Mouse (Mus musculus) hindbrain, embryonic 10.5 days (tissue): ENCODE measurements around the gene Plaur. TPM values are rescaled to one million over a fixed set of nuclear protein-coding genes. Genes with fewer than 3 reads are reported as not detected.

Experiments
- DNase-seq: peaks from one replicate; pipeline ENCODE4 v3.0.0-alpha.2; 2017; ENCODE audit warnings: low spot score
- H3K27ac ChIP-seq: fragments of 300-500 bp; sonication (generic); 2 replicates; pipeline ENCODE4 v1.5.1; 2016; ENCODE audit warnings: mild to moderate bottlenecking, moderate library complexity
- H3K27me3 ChIP-seq: fragments of 300-500 bp; sonication (generic); 2 replicates; pipeline ENCODE4 v1.6.1; 2016; ENCODE audit warnings: mild to moderate bottlenecking; ENCODE audit not compliant: poor library complexity, insufficient read depth, severe bottlenecking
- H3K36me3 ChIP-seq: fragments of 300-500 bp; sonication (generic); 2 replicates; pipeline ENCODE4 v1.6.1; 2016; ENCODE audit warnings: mild to moderate bottlenecking, moderate library complexity
- H3K4me1 ChIP-seq: fragments of 300-500 bp; sonication (generic); replicated peaks from 2 replicates; pipeline ENCODE4 v1.6.1; 2016; ENCODE audit warnings: mild to moderate bottlenecking
- H3K4me3 ChIP-seq: fragments of 300-500 bp; sonication (generic); 2 replicates; pipeline ENCODE4 v1.5.1; 2016; ENCODE audit warnings: mild to moderate bottlenecking, moderate library complexity
- H3K9me3 ChIP-seq: fragments of 300-500 bp; sonication (generic); 2 replicates; pipeline ENCODE4 v1.6.1; 2016; ENCODE audit warnings: mild to moderate bottlenecking, moderate library complexity
- WGBS: fragments of 180-500 bp; shearing (Covaris S2); methylation state at CpG from one replicate; pipeline ENCODE4 v1.1.7; 2016; 5-methylcytosine and 5-hydroxymethylcytosine counted together
- polyA plus RNA-seq: library from polyadenylated mRNA; unstranded; fragments of >200 nt; fragmentation: Nextera tagmentation; extraction: Ambion mirVana; gene quantifications from 2 replicates; pipeline ENCODE4 v1.2.1, GENCODE M21; 2016

The Plaur gene
- polyA plus RNA-seq, 1 experiment from 2014 or later, result 1.9 TPM

DNA sequence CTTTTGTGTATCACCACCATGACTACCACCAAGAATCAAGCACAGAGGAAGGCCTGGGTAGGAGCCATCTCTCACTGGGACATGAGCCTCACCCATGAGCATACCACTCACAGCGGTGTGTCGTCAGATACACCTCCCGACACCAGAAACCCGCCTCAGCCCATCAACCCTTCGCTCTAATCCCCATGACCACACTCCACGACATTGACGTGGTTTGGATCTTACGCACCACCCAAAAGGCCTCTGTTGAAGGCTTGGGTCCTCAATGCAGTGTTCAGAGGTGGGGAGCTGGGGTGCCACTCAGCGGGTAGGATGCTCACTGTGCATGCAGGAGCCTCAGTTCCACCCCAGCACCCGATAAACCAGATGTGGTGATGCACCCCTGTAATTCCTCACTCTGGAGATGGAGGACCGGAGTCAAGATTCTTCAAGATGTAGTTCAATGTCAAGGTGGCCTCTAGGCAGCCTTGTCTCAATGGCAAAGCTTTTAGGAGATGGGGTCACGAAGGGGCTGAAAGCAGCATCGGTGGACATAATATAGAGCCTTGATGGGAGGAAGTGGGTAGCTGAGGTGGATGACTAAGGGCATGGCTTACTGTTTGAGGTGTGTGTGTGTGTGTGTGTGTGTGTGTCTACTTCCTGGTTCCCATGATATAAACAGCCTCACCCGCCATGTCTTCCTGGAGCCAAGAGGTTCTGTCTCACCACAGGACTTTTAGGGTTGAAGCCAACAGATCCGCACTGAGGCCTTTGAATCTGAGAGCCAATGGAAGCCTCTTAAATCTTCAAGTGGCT lies 31.5 kb upstream of the Plaur start:
- Histone ChIP-seq H3K9me3 (peaks cover 19% of the 10 kb centered on the region), H3K4me1 (0 out of 2 replicates have a peak, but pooled peaks cover 11% of the 10 kb centered on the region), H3K27me3 (peaks cover 20% of the 10 kb centered on the region), H3K27ac (no peak overlapping the region), H3K36me3 (no peaks in the 10 kb centered on the region; the same call in 1 of the 2 replicates), H3K4me3 (no peak overlapping the region)
- DNase-seq, result no peak
- 94% methylated on average over 15 of the region's 15 CpGs for WGBS

DNA sequence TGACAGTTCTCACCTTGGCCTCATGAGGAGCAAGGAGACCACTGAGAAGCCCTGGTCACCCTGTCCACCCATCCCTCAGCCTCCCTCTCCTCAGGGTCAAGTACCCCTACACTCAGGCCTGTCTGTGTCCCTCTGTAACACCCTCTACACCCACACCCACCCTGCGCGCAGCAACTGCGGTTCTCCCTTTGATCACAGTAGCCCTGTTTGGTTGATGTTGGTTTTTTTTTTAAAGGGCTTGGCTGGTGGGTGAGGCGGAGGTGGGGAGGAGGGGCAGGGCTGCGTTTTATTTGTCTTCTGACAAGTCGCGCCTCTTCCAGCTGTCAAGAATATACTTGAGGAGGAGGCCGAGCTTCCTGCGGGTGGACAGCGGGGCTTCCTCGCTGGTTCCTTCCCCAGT lies 30.6 kb upstream of the Plaur start:
- H3K36me3 ChIP-seq, result no peaks in the 10 kb centered on the region; the same call in 1 of the 2 replicates
- no peak for DNase-seq
- no peak overlapping the region for H3K27ac ChIP-seq
- peaks cover 20% of the 10 kb centered on the region for H3K27me3 ChIP-seq
- no peak overlapping the region for H3K4me3 ChIP-seq
- H3K9me3 ChIP-seq, result peaks cover 19% of the 10 kb centered on the region
- 77% methylated on average over 11 of the region's 11 CpGs for whole genome bisulfite sequencing
- 0 out of 2 replicates have a peak, but pooled peaks cover 11% of the 10 kb centered on the region for H3K4me1 ChIP-seq

DNA sequence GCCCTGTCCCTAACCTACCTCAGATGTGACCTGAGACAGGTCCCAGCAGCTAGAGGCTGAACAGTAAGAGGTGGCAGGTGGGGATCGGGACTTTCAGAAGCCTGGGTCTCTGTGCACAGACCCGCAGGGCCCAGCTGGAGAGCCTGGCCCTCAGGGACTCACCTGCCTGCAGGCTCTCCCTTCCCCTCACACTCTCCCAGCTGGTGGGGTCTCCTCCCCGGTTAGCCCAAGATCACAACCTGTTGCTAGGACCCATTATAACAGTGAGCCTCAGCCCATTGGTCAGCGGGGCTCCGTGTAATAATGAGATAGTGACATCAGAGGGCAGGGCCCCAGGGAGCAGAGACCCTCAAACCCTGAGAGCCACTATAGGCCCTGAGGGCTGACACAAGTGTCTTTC lies 27.0 kb upstream of the Plaur start:
- Histone ChIP-seq H3K27ac (0 out of 2 replicates have a peak overlapping the region, but pooled peaks have one; percentile 23), H3K4me1 (0 out of 2 replicates have a peak, but pooled peaks cover 11% of the 10 kb centered on the region), H3K9me3 (peaks cover 19% of the 10 kb centered on the region), H3K4me3 (no peak overlapping the region), H3K36me3 (no peaks in the 10 kb centered on the region; the same call in 1 of the 2 replicates), H3K27me3 (peaks cover 20% of the 10 kb centered on the region)
- no peak for DNase-seq
- 81% methylated on average over 5 of the region's 5 CpGs for WGBS

DNA sequence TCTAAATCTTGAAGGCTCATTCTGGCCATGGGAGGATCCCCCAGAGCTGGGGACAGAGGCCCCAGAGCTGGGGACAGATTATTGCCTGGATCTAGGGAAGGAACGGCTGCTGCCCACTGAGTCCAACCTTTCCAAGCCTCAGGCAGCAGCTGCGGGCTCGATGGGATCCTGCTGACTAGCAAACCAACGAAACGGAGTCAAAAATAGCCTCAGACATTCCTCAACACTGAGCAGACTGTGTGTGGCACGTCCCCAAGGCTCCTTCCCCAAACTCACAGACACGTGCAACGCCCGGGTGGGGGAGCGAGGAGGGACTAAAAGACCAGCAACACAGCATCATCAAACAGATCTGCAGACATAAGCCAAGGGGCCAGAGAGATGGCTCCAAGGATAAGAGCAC lies 24.3 kb upstream of the Plaur start:
- WGBS, result 79% methylated on average over 10 of the region's 10 CpGs
- Histone ChIP-seq H3K9me3 (peaks cover 5% of the 10 kb centered on the region; the same call in 1 of the 2 replicates), H3K27me3 (peaks cover 8% of the 10 kb centered on the region), H3K27ac (no peak overlapping the region), H3K4me3 (no peak overlapping the region), H3K4me1 (0 out of 2 replicates have a peak, but pooled peaks cover 5% of the 10 kb centered on the region), H3K36me3 (no peaks in the 10 kb centered on the region; the same call in 1 of the 2 replicates)
- DNase-seq, result no peak

DNA sequence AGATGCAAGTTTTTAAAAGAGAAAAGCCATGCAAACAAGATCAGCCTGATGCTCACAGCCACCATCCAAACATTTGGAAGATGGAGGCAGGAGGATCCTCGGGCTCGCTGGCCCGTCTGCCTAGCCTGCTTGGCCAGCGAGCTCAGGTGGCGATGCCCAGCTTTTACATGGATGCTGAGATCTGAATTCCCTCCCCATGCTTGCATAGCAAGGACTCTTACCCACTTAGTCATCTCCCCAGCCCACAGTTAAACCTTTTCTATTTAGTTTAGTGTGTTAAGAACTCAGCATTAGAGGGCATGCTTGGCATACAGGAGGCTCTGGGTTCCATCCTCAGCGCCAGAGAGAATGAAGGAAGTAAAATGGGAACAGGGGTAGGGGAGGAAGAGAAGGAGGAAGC lies 23.1 kb upstream of the Plaur start:
- Histone ChIP-seq H3K4me3 (no peak overlapping the region), H3K27me3 (no peaks in the 10 kb centered on the region), H3K36me3 (no peaks in the 10 kb centered on the region), H3K4me1 (0 out of 2 replicates have a peak, but pooled peaks cover 5% of the 10 kb centered on the region), H3K27ac (no peak overlapping the region), H3K9me3 (no peaks in the 10 kb centered on the region)
- no peak for DNase-seq
- 80% methylated on average over 6 of the region's 6 CpGs for WGBS

DNA sequence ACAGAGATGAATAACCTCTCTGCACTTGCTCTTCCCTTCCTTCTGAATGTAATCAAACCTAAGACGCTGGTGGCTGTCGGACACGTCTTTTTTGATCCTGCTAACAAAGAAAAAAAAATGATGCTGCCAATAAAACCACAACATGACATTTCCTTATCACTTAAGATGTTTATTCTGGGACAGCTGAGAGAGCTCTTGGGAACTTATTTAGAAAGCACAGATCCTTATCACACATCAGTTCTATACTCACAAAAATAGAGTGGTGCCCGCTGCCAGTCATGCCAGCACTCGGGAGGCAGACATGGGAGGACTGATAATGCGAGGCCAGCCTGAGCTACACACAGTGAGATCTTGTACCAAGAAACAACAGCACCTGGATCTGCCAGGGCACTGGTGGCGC lies 22.4 kb upstream of the Plaur start:
- Histone ChIP-seq H3K4me1 (0 out of 2 replicates have a peak, but pooled peaks cover 5% of the 10 kb centered on the region), H3K27ac (no peak overlapping the region), H3K9me3 (no peaks in the 10 kb centered on the region), H3K27me3 (no peaks in the 10 kb centered on the region), H3K4me3 (no peak overlapping the region), H3K36me3 (no peaks in the 10 kb centered on the region)
- WGBS, result 83% methylated on average over 7 of the region's 7 CpGs
- no peak for DNase-seq

DNA sequence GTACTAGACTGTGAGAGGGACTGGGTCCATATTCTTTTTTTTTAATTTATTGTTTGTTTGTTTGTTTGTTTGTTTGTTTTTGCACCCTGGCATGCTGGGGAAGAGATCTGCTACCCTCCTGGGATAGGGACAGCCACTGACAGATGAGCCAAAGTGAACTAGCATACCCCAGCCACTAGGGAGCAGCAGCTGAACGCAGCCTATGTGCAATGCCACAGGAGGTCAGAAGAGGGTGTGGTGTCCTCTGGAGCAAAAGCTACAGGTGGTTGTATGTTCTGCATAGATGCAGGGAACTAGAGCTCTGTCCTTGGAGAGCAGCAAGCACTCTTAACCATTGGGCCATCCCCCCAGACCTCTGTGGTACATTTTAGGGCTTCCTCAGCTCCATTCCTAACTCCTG lies 20.5 kb upstream of the Plaur start:
- Histone ChIP-seq H3K4me3 (no peak overlapping the region), H3K9me3 (0 out of 2 replicates have a peak, but pooled peaks cover 3% of the 10 kb centered on the region), H3K4me1 (no peaks in the 10 kb centered on the region), H3K27me3 (no peaks in the 10 kb centered on the region), H3K36me3 (no peaks in the 10 kb centered on the region), H3K27ac (no peak overlapping the region)
- 4% methylated on average over 1 of the region's 1 CpGs for WGBS
- DNase-seq, result peak; percentile 62

DNA sequence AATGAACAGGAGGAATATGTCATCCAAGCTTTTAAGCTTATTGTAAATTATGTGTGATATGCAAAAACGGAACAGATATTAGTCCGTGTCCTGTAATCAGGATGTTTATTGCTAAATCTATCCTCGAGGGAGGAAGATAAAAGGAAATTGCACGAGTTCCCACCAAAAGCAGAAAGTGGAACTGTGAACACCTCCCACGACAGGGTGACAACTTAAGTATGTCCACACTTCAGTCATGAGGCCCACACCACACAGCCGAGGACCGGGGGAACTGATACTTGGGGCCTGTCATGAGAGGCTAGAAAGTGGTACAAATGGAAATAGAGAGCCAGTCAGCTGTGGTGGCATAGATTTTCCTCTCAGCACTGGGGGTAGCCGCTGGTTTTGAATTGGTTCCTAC lies 20.0 kb upstream of the Plaur start:
- 84% methylated on average over 8 of the region's 8 CpGs for WGBS
- no peaks in the 10 kb centered on the region for H3K36me3 ChIP-seq
- DNase-seq, result no peak
- H3K9me3 ChIP-seq, result 0 out of 2 replicates have a peak, but pooled peaks cover 3% of the 10 kb centered on the region
- no peaks in the 10 kb centered on the region for H3K27me3 ChIP-seq
- H3K4me1 ChIP-seq, result no peaks in the 10 kb centered on the region
- H3K4me3 ChIP-seq, result no peak overlapping the region
- H3K27ac ChIP-seq, result no peak overlapping the region

DNA sequence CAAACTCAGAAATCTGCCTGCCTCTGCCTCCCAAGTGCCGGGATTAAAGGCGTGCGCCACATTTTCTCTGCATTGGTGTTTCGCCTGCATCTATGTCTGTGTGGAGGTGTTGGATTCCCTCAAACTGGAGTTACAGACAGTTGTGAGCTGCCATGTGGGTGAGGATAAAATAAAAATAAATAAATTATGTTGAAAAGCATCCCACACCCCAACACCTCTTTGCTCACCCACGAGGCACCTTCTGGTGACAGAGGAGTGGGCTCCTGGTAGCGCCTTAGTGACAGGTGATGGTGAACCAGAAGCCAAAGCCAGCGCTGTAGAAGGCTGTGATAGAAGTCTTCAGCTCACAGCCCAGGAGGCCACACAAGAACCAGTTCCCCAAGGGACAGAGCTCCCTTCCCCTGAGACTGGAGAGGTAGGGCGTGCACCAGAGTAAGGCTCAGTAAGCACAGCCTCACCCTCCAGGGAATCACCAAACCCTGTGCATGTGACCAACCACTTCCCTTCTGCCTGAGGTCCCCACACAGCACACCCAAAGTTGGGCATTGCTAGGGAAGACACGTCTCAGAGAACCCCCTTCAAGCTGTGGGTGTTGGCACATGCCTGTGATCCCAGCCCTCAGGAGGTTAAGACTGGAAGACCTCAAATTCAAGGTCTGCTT lies 16.9 kb upstream of the Plaur start:
- H3K4me1 ChIP-seq, result no peaks in the 10 kb centered on the region

DNA sequence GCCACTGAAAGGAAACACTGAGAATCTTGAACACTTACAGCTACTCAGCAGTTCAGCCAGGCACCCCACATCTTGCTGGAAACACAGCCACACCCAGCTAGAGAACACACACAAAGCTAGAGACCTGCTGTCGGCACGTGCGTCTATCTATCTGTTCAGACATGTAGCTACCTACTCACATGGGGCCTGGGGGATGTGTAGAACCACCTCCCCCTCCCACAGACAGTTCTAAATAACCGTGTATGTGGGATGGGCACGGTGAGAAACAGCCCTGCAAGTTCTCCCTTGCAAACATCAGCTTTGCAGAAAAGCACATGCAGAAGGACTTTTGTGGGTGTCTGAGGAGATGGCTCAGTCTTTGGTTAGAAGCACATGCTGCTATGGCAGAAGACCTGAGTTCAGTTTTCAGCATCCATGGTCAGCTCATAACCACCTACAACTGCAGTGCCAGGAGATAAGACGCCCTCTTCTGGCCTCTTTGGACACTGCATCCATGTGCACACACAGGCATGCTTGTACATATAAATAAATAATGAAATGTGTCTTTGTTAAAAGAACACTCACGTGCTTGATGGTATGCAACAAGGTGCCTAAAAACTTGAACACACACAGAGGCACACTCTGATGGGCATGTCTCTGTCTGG lies 15.5 kb upstream of the Plaur start:
- Histone ChIP-seq H3K4me1 (no peaks in the 10 kb centered on the region), H3K9me3 (0 out of 2 replicates have a peak, but pooled peaks cover 6% of the 10 kb centered on the region), H3K27me3 (no peaks in the 10 kb centered on the region), H3K4me3 (no peak overlapping the region), H3K27ac (no peak overlapping the region), H3K36me3 (no peaks in the 10 kb centered on the region)
- no peak for DNase-seq
- WGBS, result 81% methylated on average over 7 of the region's 7 CpGs

More for the DNA sequence above, 16.9 kb upstream of the Plaur start:
- Histone ChIP-seq H3K27ac (no peak overlapping the region), H3K36me3 (no peaks in the 10 kb centered on the region), H3K9me3 (0 out of 2 replicates have a peak, but pooled peaks cover 6% of the 10 kb centered on the region), H3K27me3 (no peaks in the 10 kb centered on the region), H3K4me3 (no peak overlapping the region)
- DNase-seq, result no peak
- WGBS, result 91% methylated on average over 9 of the region's 9 CpGs

DNA sequence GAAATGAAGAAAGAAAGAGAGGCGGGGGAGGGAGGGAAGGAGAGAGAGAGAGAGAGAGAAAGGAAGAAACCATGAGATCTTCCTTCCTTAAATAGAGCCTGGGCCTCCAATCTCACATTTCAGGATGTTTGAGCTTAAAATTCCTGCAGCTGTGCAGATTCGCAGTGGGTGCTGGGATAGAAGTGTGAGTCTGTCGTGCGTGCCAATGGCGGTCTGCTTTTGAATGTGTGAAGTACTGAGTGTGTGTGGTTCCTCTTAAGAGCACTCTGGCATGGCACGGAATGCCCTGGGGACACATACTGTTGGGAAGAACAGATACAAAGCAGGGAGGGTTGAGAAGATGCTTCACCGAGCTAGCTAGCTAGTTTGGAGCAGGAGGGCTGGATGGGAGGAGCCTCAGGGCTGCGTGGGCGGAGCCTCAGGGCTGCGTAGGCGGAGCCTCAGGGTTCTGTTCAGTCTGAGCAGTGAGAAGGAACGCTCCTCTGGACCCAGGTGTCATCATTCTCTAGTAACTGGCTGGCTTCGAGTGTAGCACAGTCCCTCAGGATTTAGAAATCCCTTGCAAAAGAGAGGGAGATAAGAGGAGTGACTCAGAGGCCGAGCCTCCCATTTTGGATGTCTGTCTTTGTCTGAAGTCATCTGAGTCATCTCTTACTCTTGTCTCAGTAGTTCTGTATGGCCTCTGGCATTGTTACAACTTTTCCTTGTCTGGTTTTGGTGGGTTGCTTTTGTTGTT lies 13.3 kb upstream of the Plaur start:
- Histone ChIP-seq H3K4me3 (no peak overlapping the region), H3K4me1 (no peaks in the 10 kb centered on the region), H3K9me3 (0 out of 2 replicates have a peak, but pooled peaks cover 6% of the 10 kb centered on the region), H3K36me3 (no peaks in the 10 kb centered on the region), H3K27me3 (no peaks in the 10 kb centered on the region), H3K27ac (no peak overlapping the region)
- no peak for DNase-seq
- WGBS, result 66% methylated on average over 14 of the region's 14 CpGs

DNA sequence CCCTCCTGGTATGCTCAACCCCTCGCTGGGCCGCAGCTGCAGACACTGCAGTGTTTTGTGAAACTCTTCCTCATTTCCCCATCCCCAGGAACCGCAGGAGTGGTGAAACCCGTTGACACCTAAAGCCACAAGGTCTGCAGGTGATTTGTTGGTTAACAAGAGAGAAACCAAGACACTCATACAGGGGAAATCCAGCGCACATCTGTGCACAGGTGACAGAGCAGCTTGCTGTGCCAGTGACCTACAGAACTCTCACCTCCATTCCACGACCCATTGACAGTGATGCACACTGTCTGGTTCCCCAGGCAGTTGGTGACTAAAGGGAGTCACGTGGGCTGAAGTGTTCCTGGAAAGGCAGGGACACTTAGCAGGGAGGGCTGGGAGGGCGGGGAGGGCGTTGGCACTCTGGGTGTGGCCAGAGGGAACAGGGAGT lies 11.7 kb upstream of the Plaur start:
- WGBS, result 70% methylated on average over 9 of the region's 9 CpGs
- H3K4me3 ChIP-seq, result no peak overlapping the region
- no peak overlapping the region for H3K27ac ChIP-seq
- DNase-seq, result no peak
- 0 out of 2 replicates have a peak, but pooled peaks cover 5% of the 10 kb centered on the region for H3K9me3 ChIP-seq
- no peaks in the 10 kb centered on the region for H3K27me3 ChIP-seq
- H3K36me3 ChIP-seq, result no peaks in the 10 kb centered on the region
- H3K4me1 ChIP-seq, result no peaks in the 10 kb centered on the region
